Mouse (Mus musculus) stomach, postnatal 0 days (tissue): ENCODE results near the gene Prkce. TPM values are rescaled to one million over a fixed set of nuclear protein-coding genes. Genes with fewer than 3 reads are reported as not detected.

Experiments
- ATAC-seq: fragments of 200-750 bp; cut with Nextera tagmentation; 2 replicates; pipeline ENCODE4 v1.8.0; 2017; ENCODE audit not compliant: low FRiP score, low TSS enrichment
- DNase-seq: peaks from one replicate; pipeline ENCODE4 v3.0.0-alpha.2; 2016; ENCODE audit warnings: low spot score
- H3K27ac ChIP-seq: fragments of 300-500 bp; sonication (generic); replicated peaks from 2 replicates; pipeline ENCODE4 v1.5.1; 2014; ENCODE audit warnings: mild to moderate bottlenecking, control low read depth
- H3K27me3 ChIP-seq: fragments of 300-500 bp; sonication (generic); 2 replicates; pipeline ENCODE4 v1.6.1; 2014; ENCODE audit warnings: low read length; ENCODE audit not compliant: control insufficient read depth, insufficient read depth
- H3K36me3 ChIP-seq: fragments of 300-500 bp; sonication (generic); 2 replicates; pipeline ENCODE4 v1.6.1; 2014; ENCODE audit warnings: low read length, mixed read lengths; ENCODE audit not compliant: control insufficient read depth, insufficient read depth
- H3K4me1 ChIP-seq: fragments of 300-500 bp; sonication (generic); replicated peaks from 2 replicates; pipeline ENCODE4 v1.6.1; 2014; ENCODE audit warnings: antibody characterized with exemption; ENCODE audit not compliant: control insufficient read depth, insufficient read depth
- H3K4me2 ChIP-seq: fragments of 300-500 bp; sonication (generic); replicated peaks from 2 replicates; pipeline ENCODE4 v1.6.1; 2014; ENCODE audit warnings: low read depth, mild to moderate bottlenecking, control low read depth, moderate library complexity
- H3K4me3 ChIP-seq: fragments of 300-500 bp; sonication (generic); 2 replicates; pipeline ENCODE4 v1.5.1; 2014; ENCODE audit warnings: low read depth, low read length, control low read depth
- H3K9ac ChIP-seq: fragments of 300-500 bp; sonication (generic); 2 replicates; pipeline ENCODE4 v1.6.1; 2014; ENCODE audit warnings: mild to moderate bottlenecking, low read length, control low read depth, mixed read lengths
- H3K9me3 ChIP-seq: fragments of 300-500 bp; sonication (generic); 2 replicates; pipeline ENCODE4 v1.6.1; 2016; ENCODE audit warnings: low read length; ENCODE audit not compliant: control insufficient read depth
- CTCF ChIP-seq: IDR thresholded peaks from 2 replicates; pipeline ENCODE4 v1.5.1; 2016; ENCODE audit warnings: antibody characterized with exemption, low read depth, mild to moderate bottlenecking, moderate library complexity
- EP300 ChIP-seq: optimal IDR thresholded peaks from 2 replicates; pipeline ENCODE3; 2016; ENCODE audit warnings: antibody characterized with exemption
- WGBS: fragments of 180-500 bp; shearing (Covaris S2); extraction: QIAGEN DNeasy Blood & Tissue Kit; methylation state at CpG from one replicate; pipeline ENCODE4 v1.1.7; 2014; 5-methylcytosine and 5-hydroxymethylcytosine counted together
- polyA plus RNA-seq: library from polyadenylated mRNA; unstranded; fragments of >200 nt; fragmentation: Nextera tagmentation; extraction: Ambion mirVana; gene quantifications from 2 replicates; pipeline ENCODE4 v1.2.1, GENCODE M21; 2015

The Prkce gene
- polyA plus RNA-seq, 1 experiment from 2014 or later: 3.4 TPM

DNA sequence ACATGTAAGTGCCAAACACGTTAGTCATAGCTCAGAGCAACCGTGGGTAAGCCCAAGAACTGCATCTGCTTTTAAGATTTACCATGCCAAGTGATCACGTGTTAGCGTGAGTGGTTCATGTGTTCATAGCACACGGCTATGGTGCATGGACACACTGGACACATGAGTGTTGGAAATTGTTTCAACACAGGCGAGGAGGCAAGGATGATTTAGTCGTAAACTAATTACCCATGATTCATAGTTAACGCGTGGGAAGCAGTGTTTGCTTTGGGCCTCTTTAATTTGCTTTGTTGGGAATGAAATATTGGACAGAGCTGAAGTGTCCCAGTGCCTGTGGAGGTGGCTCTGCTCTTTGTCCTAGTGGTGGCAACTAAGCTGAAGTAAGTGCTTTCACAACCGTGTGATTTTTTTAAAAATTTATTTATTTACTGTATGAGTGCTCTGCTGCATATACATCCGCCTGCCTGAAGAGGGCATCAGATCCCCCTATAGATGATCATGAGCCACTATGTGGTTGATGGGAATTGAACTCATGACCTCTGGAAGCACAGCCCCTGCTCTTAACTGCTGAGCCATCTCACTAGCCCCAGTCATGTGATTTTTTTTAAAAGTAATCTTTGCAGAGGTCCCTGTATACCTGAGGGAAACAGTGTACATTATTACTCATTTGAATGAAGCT, 290.9 kb downstream of the Prkce start:
- no peak overlapping the region for H3K27ac ChIP-seq
- no peak overlapping the region for H3K4me3 ChIP-seq
- no peaks in the 10 kb centered on the region for H3K36me3 ChIP-seq
- 67% methylated on average over 11 of the region's 11 CpGs for WGBS
- no peak overlapping the region for H3K4me2 ChIP-seq
- no peak for DNase-seq
- no peaks in the 10 kb centered on the region for H3K4me1 ChIP-seq
- H3K9me3 ChIP-seq: no peaks in the 10 kb centered on the region
- H3K27me3 ChIP-seq: no peaks in the 10 kb centered on the region
- ATAC-seq: peak; percentile 38; the same call in 1 of the 2 replicates
- TF ChIP-seq CTCF (peak; percentile 58), EP300 (no peak)
- H3K9ac ChIP-seq: no peak overlapping the region

DNA sequence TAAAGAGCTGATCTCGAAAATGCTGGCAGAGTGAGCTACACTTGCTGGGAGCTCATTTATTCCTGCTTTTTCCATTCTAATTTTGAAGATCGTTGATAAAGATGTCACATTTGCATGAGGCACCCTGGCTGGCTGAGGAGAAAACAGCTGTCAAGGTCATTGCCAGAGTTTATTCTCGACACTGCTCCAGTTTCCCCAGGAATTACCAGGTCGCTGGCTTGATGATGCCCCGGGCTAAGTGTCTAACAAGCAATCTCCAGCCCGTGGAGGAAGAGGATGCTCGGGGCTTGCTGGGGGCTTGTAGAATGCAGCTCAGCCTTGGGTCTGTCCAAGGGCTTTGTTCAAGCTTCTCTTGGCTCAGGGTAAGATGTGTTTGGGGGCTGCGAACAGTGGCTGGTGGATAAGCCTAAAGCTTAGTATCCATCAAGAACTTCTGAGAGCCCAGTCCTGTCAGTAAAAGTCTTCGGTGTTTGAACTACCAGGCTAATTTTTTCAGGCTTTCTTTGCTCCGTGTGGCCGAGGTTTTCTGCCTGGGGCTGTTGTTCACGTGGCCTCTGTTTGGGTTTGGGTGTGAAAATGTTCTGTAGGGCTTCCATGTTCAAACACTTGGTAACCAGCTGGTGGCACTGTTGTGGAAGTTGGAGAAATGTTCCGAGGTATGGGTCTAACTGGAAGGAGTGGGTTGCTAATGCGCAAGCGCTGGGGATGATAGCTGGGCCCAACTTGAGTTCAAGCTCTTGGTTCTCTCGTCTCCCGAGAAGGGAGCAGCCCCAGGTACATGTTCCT, 293.3 kb downstream of the Prkce start:
- H3K9ac ChIP-seq: no peak overlapping the region
- ATAC-seq (no peak), DNase-seq (no peak)
- no peak overlapping the region for H3K4me2 ChIP-seq
- 71% methylated on average over 17 of the region's 17 CpGs for WGBS
- no peaks in the 10 kb centered on the region for H3K9me3 ChIP-seq
- no peaks in the 10 kb centered on the region for H3K27me3 ChIP-seq
- TF ChIP-seq CTCF (peak; percentile 51), EP300 (no peak)
- H3K36me3 ChIP-seq: no peaks in the 10 kb centered on the region
- H3K4me3 ChIP-seq: no peak overlapping the region
- H3K27ac ChIP-seq: no peak overlapping the region
- H3K4me1 ChIP-seq: no peaks in the 10 kb centered on the region

DNA sequence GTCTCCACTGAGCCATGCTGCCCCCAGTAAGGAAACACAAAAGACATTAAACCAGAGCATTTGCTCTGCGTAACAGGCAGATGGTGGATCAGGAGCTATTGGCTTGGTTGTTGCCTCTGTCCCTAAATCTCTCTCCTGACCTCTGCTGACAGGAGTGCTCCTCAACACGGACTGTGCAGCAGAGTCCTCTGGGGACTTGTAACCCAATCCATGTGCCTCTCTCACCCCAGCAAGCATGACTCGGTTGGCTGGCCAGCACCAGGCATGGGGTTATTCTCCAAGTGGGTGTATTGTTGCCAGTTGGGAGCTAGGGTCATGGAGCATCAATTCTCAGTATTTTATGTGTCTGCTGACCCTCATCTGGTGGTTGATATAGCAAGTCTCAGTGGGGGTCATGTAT, 295.8 kb downstream of the Prkce start:
- Histone ChIP-seq H3K9me3 (no peaks in the 10 kb centered on the region), H3K4me1 (0 out of 2 replicates have a peak, but pooled peaks cover 2% of the 10 kb centered on the region), H3K9ac (no peak overlapping the region), H3K4me3 (no peak overlapping the region), H3K27me3 (no peaks in the 10 kb centered on the region), H3K36me3 (no peaks in the 10 kb centered on the region), H3K4me2 (no peak overlapping the region), H3K27ac (no peak overlapping the region)
- ATAC-seq: no peak
- no peak for DNase-seq
- WGBS: 74% methylated on average over 3 of the region's 3 CpGs
- no peak for TF ChIP-seq EP300
- no peak for TF ChIP-seq CTCF

DNA sequence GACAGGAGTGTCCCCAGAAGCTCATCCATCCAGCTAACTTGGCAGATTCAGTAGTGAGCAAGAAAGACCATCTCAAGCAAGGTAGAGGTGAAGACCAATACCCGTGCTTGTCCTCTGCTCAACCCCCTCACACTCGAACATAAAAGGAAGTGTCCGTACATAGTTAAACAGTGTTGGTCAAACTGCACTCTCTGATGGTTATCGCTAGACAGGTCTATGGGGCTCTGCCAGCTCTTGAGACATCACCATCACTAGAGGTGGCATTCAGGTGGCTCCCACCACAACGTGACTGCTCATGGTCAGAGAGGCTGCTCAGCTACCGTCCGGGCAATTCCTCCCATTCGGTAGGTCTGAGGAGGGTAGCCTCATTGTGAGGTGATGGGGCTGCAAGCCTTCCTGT, 296.6 kb downstream of the Prkce start:
- ATAC-seq (no peak), DNase-seq (no peak)
- TF ChIP-seq CTCF (no peak), EP300 (no peak)
- Histone ChIP-seq H3K27me3 (no peaks in the 10 kb centered on the region), H3K9me3 (no peaks in the 10 kb centered on the region), H3K4me3 (no peak overlapping the region), H3K9ac (no peak overlapping the region), H3K27ac (no peak overlapping the region), H3K36me3 (no peaks in the 10 kb centered on the region), H3K4me2 (no peak overlapping the region), H3K4me1 (0 out of 2 replicates have a peak, but pooled peaks cover 2% of the 10 kb centered on the region)
- 85% methylated on average over 8 of the region's 8 CpGs for WGBS

DNA sequence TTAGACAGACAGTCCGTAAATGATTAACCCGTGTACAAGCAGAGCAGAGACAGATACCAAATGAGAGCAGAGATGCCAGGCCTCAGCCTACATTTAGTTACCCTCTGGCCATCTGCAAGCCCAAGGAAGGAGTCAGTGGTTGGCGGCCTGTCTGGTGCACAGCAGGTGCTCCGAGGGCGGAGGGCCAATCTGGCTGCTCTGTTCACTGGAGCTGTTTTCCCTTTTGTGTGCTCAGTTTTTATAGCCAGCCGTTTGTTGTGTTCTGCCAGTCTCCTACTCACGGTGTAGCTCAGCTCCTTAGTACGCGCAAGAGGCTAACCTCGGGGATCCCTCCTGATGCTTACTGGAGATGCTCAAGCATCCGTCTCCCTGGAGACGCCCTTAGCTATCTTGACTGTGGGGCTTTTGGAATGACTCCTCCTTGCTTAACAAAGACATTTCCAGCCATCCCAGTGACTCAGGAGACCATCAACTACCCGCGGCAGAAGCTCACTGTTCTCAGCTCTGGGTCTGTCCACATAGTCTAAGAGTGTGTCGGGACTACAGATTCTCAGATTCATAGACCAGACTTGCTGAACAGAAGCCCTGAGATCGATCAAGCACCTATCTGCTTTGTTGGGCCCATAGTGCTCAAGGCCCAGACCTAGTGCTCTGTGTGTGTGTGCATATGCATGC, 297.2 kb downstream of the Prkce start:
- TF ChIP-seq EP300 (no peak), CTCF (no peak)
- Histone ChIP-seq H3K27ac (no peak overlapping the region), H3K4me1 (0 out of 2 replicates have a peak, but pooled peaks cover 2% of the 10 kb centered on the region), H3K4me2 (no peak overlapping the region), H3K9ac (no peak overlapping the region), H3K9me3 (no peaks in the 10 kb centered on the region), H3K4me3 (no peak overlapping the region), H3K27me3 (no peaks in the 10 kb centered on the region), H3K36me3 (no peaks in the 10 kb centered on the region)
- 77% methylated on average over 16 of the region's 16 CpGs for WGBS
- no peak for ATAC-seq
- no peak for DNase-seq
